Mouse (Mus musculus) erythroblast, embryonic 14.5 days (primary cell): ENCODE results near the gene Pafah1b3.

Experiments
- GATA1 ChIP-seq: IDR thresholded peaks from 2 replicates; pipeline ENCODE4 v1.6.1; 2012; ENCODE audit warnings: low read length, inconsistent platforms, mixed read lengths
- TAL1 ChIP-seq: IDR thresholded peaks from 3 replicates; pipeline ENCODE4 v1.6.1; 2012; ENCODE audit warnings: low read length, inconsistent platforms, mixed read lengths

DNA sequence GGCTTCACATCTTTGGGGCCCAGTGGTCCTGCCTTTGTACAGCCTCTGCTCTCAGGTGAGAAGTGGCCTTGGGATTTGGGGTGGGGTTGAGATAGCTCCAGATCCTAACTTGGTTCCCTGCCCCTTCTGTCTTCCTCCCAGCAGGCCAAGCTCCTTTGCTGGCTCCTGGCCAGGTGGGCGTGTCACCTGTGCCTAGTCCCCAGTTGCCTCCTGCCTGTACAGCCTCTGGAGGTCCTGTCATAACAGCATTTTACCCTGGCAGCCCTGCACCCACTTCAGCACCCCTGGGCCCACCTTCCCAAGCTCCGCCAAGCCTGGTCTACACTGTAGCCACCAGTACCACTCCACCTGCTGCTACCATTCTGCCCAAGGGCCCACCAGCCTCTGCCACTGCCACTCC, 6.9 kb downstream of the Pafah1b3 start:
- no peak for TF ChIP-seq GATA1
- no peak for TF ChIP-seq TAL1
